Mouse (Mus musculus): Measurements from ENCODE around the gene Rab23. TPM values are rescaled to one million over a fixed set of nuclear protein-coding genes. Genes with fewer than 3 reads are reported as not detected.
"Not testable (repeated sequence)": the region's sequence is repeated elsewhere in the genome, so short reads cannot be mapped to it uniquely, and the experiment has no call there.

The Rab23 gene
- polyA plus RNA-seq, 1 experiment from 2014 or later = 26.2 TPM

DNA sequence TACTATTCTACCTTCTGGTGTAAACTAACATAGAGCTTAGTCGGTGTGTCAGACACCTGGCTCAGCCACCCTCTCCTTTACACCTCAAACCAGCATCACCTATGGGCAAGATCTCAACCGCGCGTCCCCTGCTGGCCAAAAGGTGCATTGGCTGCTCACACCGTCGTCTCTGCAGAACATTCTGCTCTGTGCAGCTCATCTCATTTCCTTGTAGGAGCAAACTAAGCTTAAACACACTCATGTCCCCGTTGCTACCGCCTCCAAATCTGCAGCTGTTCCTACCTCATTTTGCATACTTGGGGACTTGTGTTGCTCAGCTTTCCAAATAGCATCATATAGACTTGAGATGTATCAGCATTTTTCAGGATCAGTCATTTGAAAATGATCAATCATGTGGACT is 23.2 kb downstream of the Rab23 start:
- H3K9ac ChIP-seq (ENCODE audit: low read length) = no peak overlapping the region
- H3K36me3 ChIP-seq (ENCODE audit: control insufficient read depth, insufficient read depth, low read length) = peaks cover 12% of the 10 kb centered on the region; the same call in 1 of the 2 replicates
- no peaks in the 10 kb centered on the region for H3K4me1 ChIP-seq (ENCODE audit: control insufficient read depth, insufficient read depth, low read length)
- no peaks in the 10 kb centered on the region for H3K9me3 ChIP-seq (replicated peaks; ENCODE audit: control insufficient read depth, low read length)
- no peak overlapping the region for H3K4me2 ChIP-seq (ENCODE audit: low read depth, low read length)
- no peak overlapping the region for H3K4me3 ChIP-seq (replicated peaks; ENCODE audit: low read length)
- no peak overlapping the region for H3K27ac ChIP-seq (ENCODE audit: low read length)
- 21% methylated on average over 8 of the region's 8 CpGs for WGBS
- no peaks in the 10 kb centered on the region for H3K27me3 ChIP-seq (ENCODE audit: control insufficient read depth, insufficient read depth, low read length)
- no peak for ATAC-seq (ENCODE audit: insufficient read depth, low FRiP score)

DNA sequence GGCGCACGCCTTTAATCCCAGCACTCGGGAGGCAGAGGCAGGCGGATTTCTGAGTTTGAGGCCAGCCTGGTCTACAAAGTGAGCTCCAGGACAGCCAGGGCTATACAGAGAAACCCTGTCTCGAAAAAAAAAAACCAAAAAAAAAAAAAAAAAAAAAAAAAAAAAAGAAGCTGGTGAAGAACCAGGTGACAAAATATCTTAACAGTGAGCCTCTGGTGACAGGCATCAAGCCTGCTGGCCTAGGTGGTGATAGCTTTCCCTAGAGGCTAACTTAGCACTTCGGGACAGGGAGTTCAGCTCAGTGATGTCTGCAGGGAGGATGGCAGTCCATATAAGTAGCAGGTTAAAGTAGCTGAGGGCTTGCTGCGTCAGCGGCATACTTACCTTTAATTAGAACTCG is 25.1 kb downstream of the Rab23 start:
- WGBS = 90% methylated on average over 9 of the region's 9 CpGs
- not testable (repeated sequence) for H3K27ac ChIP-seq (ENCODE audit: low read length); H3K4me1 ChIP-seq (ENCODE audit: control insufficient read depth, insufficient read depth, low read length); H3K9me3 ChIP-seq (replicated peaks; ENCODE audit: control insufficient read depth, low read length); ATAC-seq (ENCODE audit: insufficient read depth, low FRiP score); H3K4me3 ChIP-seq (replicated peaks; ENCODE audit: low read length); H3K27me3 ChIP-seq (ENCODE audit: control insufficient read depth, insufficient read depth, low read length); H3K4me2 ChIP-seq (ENCODE audit: low read depth, low read length); H3K9ac ChIP-seq (ENCODE audit: low read length)
- H3K36me3 ChIP-seq (ENCODE audit: control insufficient read depth, insufficient read depth, low read length) = peaks cover 12% of the 10 kb centered on the region; the same call in 1 of the 2 replicates

DNA sequence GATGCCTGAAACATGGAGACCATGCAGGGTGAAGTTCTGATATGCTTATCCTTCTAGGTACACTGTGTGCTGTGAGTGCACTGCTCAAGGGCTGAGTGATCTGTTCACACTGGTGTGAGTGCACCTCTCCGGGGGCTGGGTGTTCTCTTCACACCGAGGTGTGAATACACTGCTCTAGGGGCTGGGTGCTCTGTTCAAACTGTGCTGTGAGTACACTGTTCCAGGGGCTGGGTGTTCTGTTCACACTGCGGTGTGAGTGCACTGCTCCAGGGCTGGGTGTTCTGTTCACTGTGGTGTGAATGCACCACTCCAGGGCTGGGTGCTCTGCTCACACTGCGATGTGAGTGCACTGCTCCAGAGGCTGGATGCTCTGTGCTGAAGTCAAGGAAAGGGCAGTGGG is 26.2 kb downstream of the Rab23 start:
- H3K36me3 ChIP-seq (ENCODE audit: control insufficient read depth, insufficient read depth, low read length) = peaks cover 12% of the 10 kb centered on the region; the same call in 1 of the 2 replicates
- WGBS = 93% methylated on average over 4 of the region's 4 CpGs
- ATAC-seq (ENCODE audit: insufficient read depth, low FRiP score) = 0 out of 2 replicates have a peak, but pooled peaks have one; percentile 17

DNA sequence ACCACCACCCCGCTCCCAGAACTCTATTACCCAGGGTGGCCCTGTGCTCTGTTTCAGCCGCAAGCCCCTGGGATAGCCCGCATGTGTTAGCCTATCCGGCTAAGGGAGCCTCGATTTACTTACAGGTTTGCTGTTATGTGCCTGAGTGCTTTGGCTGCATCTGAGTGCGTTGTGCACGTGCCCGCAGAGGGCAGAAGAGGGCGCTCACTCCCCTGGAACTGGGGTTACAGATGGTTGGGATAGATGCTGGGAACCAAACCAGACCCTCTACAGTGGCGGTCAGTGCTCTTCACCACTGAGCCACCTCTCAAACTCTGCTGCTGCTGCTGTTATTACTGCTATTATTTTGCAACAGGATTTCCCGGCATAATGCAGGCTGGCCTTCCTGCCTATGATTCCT is 29.4 kb downstream of the Rab23 start:
- no peak overlapping the region for H3K4me3 ChIP-seq (replicated peaks; ENCODE audit: low read length)
- 94% methylated on average over 11 of the region's 11 CpGs for WGBS
- no peak for ATAC-seq (ENCODE audit: insufficient read depth, low FRiP score)
- no peaks in the 10 kb centered on the region for H3K9me3 ChIP-seq (replicated peaks; ENCODE audit: control insufficient read depth, low read length)
- no peaks in the 10 kb centered on the region for H3K27me3 ChIP-seq (ENCODE audit: control insufficient read depth, insufficient read depth, low read length)
- no peak overlapping the region for H3K9ac ChIP-seq (ENCODE audit: low read length)
- H3K27ac ChIP-seq (ENCODE audit: low read length) = no peak overlapping the region
- H3K36me3 ChIP-seq (ENCODE audit: control insufficient read depth, insufficient read depth, low read length) = peaks cover 12% of the 10 kb centered on the region; the same call in 1 of the 2 replicates
- H3K4me1 ChIP-seq (ENCODE audit: control insufficient read depth, insufficient read depth, low read length) = 0 out of 2 replicates have a peak, but pooled peaks cover 2% of the 10 kb centered on the region
- no peak overlapping the region for H3K4me2 ChIP-seq (ENCODE audit: low read depth, low read length)

More for the DNA sequence above, 26.2 kb downstream of the Rab23 start:
- Histone ChIP-seq H3K4me2 (ENCODE audit: low read depth, low read length) (no peak overlapping the region), H3K27ac (ENCODE audit: low read length) (no peak overlapping the region), H3K4me3 (replicated peaks; ENCODE audit: low read length) (no peak overlapping the region), H3K4me1 (ENCODE audit: control insufficient read depth, insufficient read depth, low read length) (no peaks in the 10 kb centered on the region), H3K9me3 (replicated peaks; ENCODE audit: control insufficient read depth, low read length) (no peaks in the 10 kb centered on the region), H3K27me3 (ENCODE audit: control insufficient read depth, insufficient read depth, low read length) (no peaks in the 10 kb centered on the region), H3K9ac (ENCODE audit: low read length) (no peak overlapping the region)

DNA sequence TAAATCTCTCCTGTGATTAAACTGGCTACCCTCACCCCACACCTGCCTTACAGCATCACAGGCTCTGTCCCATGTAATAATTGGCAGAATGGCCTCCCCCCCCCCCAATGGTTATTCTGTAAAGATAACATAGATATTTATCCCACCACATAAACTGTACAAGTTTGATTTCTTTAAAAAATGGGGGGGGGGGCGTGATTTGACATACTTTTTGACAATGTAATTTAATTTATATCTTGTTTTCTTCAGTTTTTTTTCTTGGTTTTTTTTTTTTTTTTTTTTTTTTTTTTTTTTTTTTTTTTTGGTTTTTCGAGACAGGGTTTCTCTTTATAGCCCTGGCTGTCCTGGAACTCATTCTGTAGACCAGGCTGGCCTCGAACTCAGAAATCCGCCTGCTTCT is 30.0 kb downstream of the Rab23 start:
- H3K27ac ChIP-seq (ENCODE audit: low read length); H3K9ac ChIP-seq (ENCODE audit: low read length); H3K4me2 ChIP-seq (ENCODE audit: low read depth, low read length); H3K4me3 ChIP-seq (replicated peaks; ENCODE audit: low read length); H3K9me3 ChIP-seq (replicated peaks; ENCODE audit: control insufficient read depth, low read length); H3K27me3 ChIP-seq (ENCODE audit: control insufficient read depth, insufficient read depth, low read length); H3K4me1 ChIP-seq (ENCODE audit: control insufficient read depth, insufficient read depth, low read length); ATAC-seq (ENCODE audit: insufficient read depth, low FRiP score): not testable (repeated sequence)
- 92% methylated on average over 3 of the region's 4 CpGs for WGBS
- peaks cover 12% of the 10 kb centered on the region; the same call in 1 of the 2 replicates for H3K36me3 ChIP-seq (ENCODE audit: control insufficient read depth, insufficient read depth, low read length)

DNA sequence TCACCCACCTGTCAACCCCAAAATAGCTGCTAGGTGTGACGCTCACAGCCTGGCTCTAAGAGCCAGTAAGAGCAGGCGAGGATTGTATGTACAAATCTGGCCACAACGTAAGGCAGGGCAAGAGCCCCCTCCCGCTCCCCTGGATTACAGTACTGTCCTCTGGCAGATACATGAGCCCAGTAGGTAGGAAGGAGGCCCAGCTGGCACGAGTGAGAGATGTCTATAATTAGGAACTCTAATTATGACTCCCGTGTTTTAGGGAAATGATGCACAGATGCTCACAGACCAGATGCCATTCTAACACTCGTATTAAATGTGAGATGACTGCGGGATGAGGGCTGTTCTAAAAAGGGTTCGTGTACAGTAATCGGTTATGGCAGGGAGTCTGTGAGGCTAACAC is 31.6 kb downstream of the Rab23 start:
- no peaks in the 10 kb centered on the region for H3K27me3 ChIP-seq (ENCODE audit: control insufficient read depth, insufficient read depth, low read length)
- H3K9me3 ChIP-seq (replicated peaks; ENCODE audit: control insufficient read depth, low read length) = no peaks in the 10 kb centered on the region
- H3K36me3 ChIP-seq (ENCODE audit: control insufficient read depth, insufficient read depth, low read length) = peaks cover 8% of the 10 kb centered on the region; the same call in 1 of the 2 replicates
- H3K4me1 ChIP-seq (ENCODE audit: control insufficient read depth, insufficient read depth, low read length) = 0 out of 2 replicates have a peak, but pooled peaks cover 2% of the 10 kb centered on the region
- H3K27ac ChIP-seq (ENCODE audit: low read length) = no peak overlapping the region
- H3K4me3 ChIP-seq (replicated peaks; ENCODE audit: low read length) = no peak overlapping the region
- 88% methylated on average over 10 of the region's 10 CpGs for WGBS
- H3K9ac ChIP-seq (ENCODE audit: low read length) = no peak overlapping the region
- no peak overlapping the region for H3K4me2 ChIP-seq (ENCODE audit: low read depth, low read length)
- ATAC-seq (ENCODE audit: insufficient read depth, low FRiP score) = no peak

DNA sequence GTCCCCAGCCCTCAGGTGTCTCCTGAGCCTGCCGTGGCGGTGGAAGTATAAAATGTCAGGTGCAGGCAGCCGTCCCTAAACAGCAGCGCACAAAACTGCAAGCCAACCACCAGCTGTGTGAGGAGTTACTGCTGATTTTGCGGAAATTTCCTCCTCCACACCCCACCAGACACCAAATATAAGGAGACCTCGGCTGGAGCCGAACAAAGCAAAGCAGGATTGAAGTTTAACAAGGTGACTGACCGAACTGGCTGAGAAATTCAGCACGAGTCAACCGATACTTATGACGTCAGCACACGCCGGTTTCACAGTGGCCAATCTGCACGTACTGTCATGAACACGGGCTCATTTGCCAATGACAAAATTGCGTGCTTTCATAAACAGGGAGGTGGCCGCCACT is 34.4 kb downstream of the Rab23 start:
- H3K36me3 ChIP-seq (ENCODE audit: control insufficient read depth, insufficient read depth, low read length) = no peaks in the 10 kb centered on the region
- peak overlapping the region; percentile 29; the same call in 1 of the 2 replicates for H3K27ac ChIP-seq (ENCODE audit: low read length)
- 83% methylated on average over 17 of the region's 17 CpGs for WGBS
- no peak overlapping the region for H3K9ac ChIP-seq (ENCODE audit: low read length)
- ATAC-seq (ENCODE audit: insufficient read depth, low FRiP score) = no peak
- H3K9me3 ChIP-seq (replicated peaks; ENCODE audit: control insufficient read depth, low read length) = no peaks in the 10 kb centered on the region
- H3K4me3 ChIP-seq (replicated peaks; ENCODE audit: low read length) = no peak overlapping the region
- no peaks in the 10 kb centered on the region for H3K27me3 ChIP-seq (ENCODE audit: control insufficient read depth, insufficient read depth, low read length)
- H3K4me2 ChIP-seq (ENCODE audit: low read depth, low read length) = no peak overlapping the region
- 0 out of 2 replicates have a peak, but pooled peaks cover 10% of the 10 kb centered on the region for H3K4me1 ChIP-seq (ENCODE audit: control insufficient read depth, insufficient read depth, low read length)

DNA sequence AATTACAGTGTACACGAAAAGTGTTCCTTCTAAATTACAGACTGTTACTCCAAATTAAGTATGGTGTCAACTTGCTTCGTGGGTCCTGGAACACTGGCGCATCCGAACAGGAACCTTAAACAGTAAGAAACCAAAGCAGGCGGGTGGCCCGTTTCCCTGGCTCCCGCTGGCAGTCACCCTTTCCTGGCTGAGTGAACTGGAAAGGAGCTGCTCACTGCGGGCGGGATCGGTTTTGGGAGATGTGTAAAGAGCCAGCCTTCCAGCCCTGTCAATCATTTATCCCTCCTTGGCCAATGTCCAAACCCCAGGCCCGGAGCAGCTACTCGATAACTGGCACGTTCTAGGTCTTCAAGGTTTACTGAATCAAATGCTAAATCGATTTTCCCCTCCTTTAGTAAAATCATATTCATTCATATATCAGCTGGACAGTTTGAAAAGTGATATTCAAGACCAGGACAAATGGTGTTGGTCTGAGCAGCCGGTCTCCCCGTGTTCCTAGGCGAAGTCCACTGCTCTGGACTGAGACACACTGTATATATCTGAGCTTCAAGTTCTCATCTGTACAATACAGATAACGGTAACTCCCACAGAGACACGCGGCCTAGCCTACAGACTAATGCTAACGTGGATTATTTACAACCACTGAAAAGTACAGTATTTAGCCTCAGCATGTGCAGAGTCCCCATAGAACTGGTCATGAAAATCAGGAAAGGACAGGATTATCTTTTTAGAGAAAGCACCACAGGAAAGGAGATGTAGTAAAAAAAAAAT is 35.5 kb downstream of the Rab23 start:
- no peak for ATAC-seq (ENCODE audit: insufficient read depth, low FRiP score)
- Histone ChIP-seq H3K4me3 (replicated peaks; ENCODE audit: low read length) (no peak overlapping the region), H3K9ac (ENCODE audit: low read length) (no peak overlapping the region), H3K4me2 (ENCODE audit: low read depth, low read length) (no peak overlapping the region), H3K27ac (ENCODE audit: low read length) (no peak overlapping the region), H3K9me3 (replicated peaks; ENCODE audit: control insufficient read depth, low read length) (no peaks in the 10 kb centered on the region), H3K4me1 (ENCODE audit: control insufficient read depth, insufficient read depth, low read length) (0 out of 2 replicates have a peak, but pooled peaks cover 10% of the 10 kb centered on the region), H3K36me3 (ENCODE audit: control insufficient read depth, insufficient read depth, low read length) (no peaks in the 10 kb centered on the region), H3K27me3 (ENCODE audit: control insufficient read depth, insufficient read depth, low read length) (no peaks in the 10 kb centered on the region)
- 78% methylated on average over 21 of the region's 21 CpGs for WGBS

DNA sequence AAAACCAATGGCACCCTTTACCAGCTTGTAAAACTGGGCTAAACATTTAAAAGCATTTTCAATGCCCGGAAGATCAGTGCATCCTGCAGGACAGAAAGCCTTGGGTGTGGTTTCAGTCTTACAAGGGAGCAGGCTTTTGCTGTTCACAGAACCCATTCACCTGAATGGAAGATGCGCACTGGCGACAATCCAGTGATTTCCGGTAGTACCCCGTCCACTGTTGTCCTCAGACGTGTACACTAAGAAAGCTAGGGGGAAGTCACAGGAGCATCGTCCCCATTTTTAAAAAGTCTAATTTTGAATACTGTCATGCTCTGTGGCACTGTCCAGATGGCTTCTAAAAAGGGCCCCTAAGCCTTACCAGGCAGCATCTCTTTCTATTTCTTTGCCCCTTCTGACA is 36.1 kb downstream of the Rab23 start:
- Histone ChIP-seq H3K4me2 (ENCODE audit: low read depth, low read length) (peak overlapping the region; percentile 91), H3K4me1 (ENCODE audit: control insufficient read depth, insufficient read depth, low read length) (0 out of 2 replicates have a peak, but pooled peaks cover 10% of the 10 kb centered on the region), H3K4me3 (replicated peaks; ENCODE audit: low read length) (peak overlapping the region; percentile 81; the same call in 1 of the 2 replicates), H3K27ac (ENCODE audit: low read length) (peak overlapping the region; percentile 88; the same call in 1 of the 2 replicates), H3K36me3 (ENCODE audit: control insufficient read depth, insufficient read depth, low read length) (no peaks in the 10 kb centered on the region), H3K9ac (ENCODE audit: low read length) (0 out of 2 replicates have a peak overlapping the region, but pooled peaks have one; percentile 1), H3K9me3 (replicated peaks; ENCODE audit: control insufficient read depth, low read length) (no peaks in the 10 kb centered on the region), H3K27me3 (ENCODE audit: control insufficient read depth, insufficient read depth, low read length) (no peaks in the 10 kb centered on the region)
- ATAC-seq (ENCODE audit: insufficient read depth, low FRiP score) = no peak
- 70% methylated on average over 7 of the region's 7 CpGs for WGBS
